Mouse (Mus musculus) adrenal gland, postnatal 4 days (tissue): ENCODE results near the gene Spats1. TPM values are rescaled to one million over a fixed set of nuclear protein-coding genes. Genes with fewer than 3 reads are reported as not detected.
A peak's percentile ranks its signal among the peaks of the same experiment; 100 is the strongest.
"Not testable (repeated sequence)": the region's sequence is repeated elsewhere in the genome, so short reads cannot be mapped to it uniquely, and the experiment has no call there.

ENCODE experiments used
- DNase-seq, 2 experiments: peaks; one replicate each; pipeline ENCODE4 v3.0.0; 2021 to 2022; ENCODE audit warnings: low spot score in 2 of 2, mixed read lengths in 2 of 2
- total RNA-seq, 2 experiments: library from RNA; stranded (reverse); gene quantifications; 2 replicates each; pipeline ENCODE4 v1.2.3; 2021

Spats1 gene
- total RNA-seq, 2 experiments from 2014 or later = 0.48 TPM; not detected in 1

- no peak for DNase-seq
Observed at GRCm38 (mm10) chr17:45450153-45450552, 25.1 kb downstream of the Spats1 start.

GRCm38 (mm10) chr17:45449586-45449985, 25.6 kb downstream of the Spats1 start:
- no peak for DNase-seq

- no peak for DNase-seq
Observed at GRCm38 (mm10) chr17:45447063-45447462, 28.2 kb downstream of the Spats1 start.

GRCm38 (mm10) chr17:45445923-45446322, 29.3 kb downstream of the Spats1 start:
- DNase-seq = no peak

- no peak for DNase-seq
Observed at GRCm38 (mm10) chr17:45434262-45434590, 41.0 kb downstream of the Spats1 start.

GRCm38 (mm10) chr17:45433419-45434261, 41.6 kb downstream of the Spats1 start, which contains the start of gene Cdc5l:
Cdc5l (minus strand) TSS chr17:45433737.
- DNase-seq = peak; percentile 91 to 95

GRCm38 (mm10) chr17:45432706-45433398, 42.4 kb downstream of the Spats1 start:
- DNase-seq = peak; percentile 12 to 15

GRCm38 (mm10) chr17:45432007-45432406, 43.2 kb downstream of the Spats1 start:
- no peak for DNase-seq

GRCm38 (mm10) chr17:45417387-45417786, 57.8 kb downstream of the Spats1 start:
- no peak for DNase-seq

- DNase-seq = not testable (repeated sequence)
Observed at GRCm38 (mm10) chr17:45411617-45412016, 63.6 kb downstream of the Spats1 start.

- DNase-seq = no peak
Observed at GRCm38 (mm10) chr17:45408719-45409118, 66.5 kb downstream of the Spats1 start.

- DNase-seq = no peak
Observed at GRCm38 (mm10) chr17:45406281-45406680, 68.9 kb downstream of the Spats1 start.

- DNase-seq = no peak
Observed at GRCm38 (mm10) chr17:45403207-45403606, 72.0 kb downstream of the Spats1 start.

- no peak for DNase-seq
Observed at GRCm38 (mm10) chr17:45402601-45403000, 72.6 kb downstream of the Spats1 start.

GRCm38 (mm10) chr17:45402126-45402525, 73.1 kb downstream of the Spats1 start:
- DNase-seq = no peak

- no peak for DNase-seq
Observed at GRCm38 (mm10) chr17:45401126-45401905, 73.9 kb downstream of the Spats1 start.

- DNase-seq = no peak
Observed at GRCm38 (mm10) chr17:45398021-45398420, 77.2 kb downstream of the Spats1 start.

GRCm38 (mm10) chr17:45397541-45397940, 77.7 kb downstream of the Spats1 start:
- DNase-seq = no peak

GRCm38 (mm10) chr17:45394612-45395011, 80.6 kb downstream of the Spats1 start:
- DNase-seq = no peak

GRCm38 (mm10) chr17:45393765-45394164, 81.5 kb downstream of the Spats1 start:
- no peak for DNase-seq
